Mouse (Mus musculus) cerebellum, postnatal 14 days (tissue): Measurements from ENCODE around the gene Tbl2.

ENCODE experiments used
- DNase-seq, 2 experiments: peaks; one replicate each; pipeline ENCODE4 v3.0.0; 2021; ENCODE audit warnings: mixed read lengths in 2 of 2

Tbl2 gene

DNA sequence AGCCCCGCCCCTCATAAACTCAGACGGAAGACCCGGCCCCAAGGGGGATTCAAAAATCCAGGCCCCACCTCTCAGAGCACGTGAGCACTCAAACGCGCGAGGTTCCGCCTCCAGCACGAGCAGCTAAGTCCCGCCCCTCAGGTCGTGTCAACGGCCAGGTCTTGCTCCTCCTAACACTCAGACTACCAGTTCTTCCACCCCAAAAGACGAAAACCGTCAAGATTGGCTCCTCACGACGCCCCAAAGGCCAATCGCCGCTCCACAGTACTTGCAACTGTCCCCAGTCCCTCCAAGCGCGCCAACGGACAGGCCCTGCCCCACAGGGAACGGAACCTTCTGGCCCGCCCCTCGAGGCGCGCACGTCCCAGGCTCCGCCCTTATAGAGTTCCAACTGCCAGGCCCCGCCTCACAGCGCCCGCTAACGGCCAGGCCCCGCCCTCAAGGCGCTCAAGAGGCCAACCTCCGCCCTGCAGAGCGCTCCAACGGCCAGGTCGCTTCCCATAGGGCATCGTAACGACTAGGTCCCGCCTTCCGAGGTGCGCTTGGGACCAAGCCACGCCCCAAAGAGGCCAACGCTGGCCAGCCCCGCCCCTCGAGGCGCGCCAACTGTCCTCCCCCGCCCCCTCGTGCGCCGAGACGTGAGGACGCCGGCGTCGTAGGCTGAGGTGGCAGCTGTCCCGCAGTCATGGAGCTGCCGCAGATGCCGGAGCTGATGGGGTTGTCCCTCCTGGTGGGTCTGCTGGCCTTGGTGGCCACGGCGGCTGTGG is at the start of gene Tbl2:
Gene Tbl2, plus strand, starts transcription at position 605 of the 767 bp plus-strand sequence.
- DNase-seq, result peak; percentile 99

DNA sequence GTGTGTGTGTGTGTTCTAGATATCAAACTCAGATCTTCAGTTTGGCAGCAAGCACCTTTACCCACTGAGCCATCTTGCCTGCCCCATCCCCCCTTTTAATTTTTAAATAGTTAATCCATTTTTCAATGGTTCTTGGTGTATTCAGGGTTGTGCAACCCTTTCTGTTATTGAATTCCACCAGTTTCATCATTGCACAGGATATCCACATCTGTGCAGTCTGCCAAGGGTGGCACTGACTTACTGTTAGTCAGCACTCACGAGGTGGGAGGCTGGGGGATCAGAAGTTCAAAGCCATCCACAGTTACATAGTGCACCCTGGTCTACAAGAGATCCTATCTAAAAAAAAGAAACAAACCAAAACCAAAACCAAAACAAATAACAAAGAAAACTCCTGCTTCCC is 48.5 kb upstream of the Tbl2 start:
- DNase-seq, result no peak

DNA sequence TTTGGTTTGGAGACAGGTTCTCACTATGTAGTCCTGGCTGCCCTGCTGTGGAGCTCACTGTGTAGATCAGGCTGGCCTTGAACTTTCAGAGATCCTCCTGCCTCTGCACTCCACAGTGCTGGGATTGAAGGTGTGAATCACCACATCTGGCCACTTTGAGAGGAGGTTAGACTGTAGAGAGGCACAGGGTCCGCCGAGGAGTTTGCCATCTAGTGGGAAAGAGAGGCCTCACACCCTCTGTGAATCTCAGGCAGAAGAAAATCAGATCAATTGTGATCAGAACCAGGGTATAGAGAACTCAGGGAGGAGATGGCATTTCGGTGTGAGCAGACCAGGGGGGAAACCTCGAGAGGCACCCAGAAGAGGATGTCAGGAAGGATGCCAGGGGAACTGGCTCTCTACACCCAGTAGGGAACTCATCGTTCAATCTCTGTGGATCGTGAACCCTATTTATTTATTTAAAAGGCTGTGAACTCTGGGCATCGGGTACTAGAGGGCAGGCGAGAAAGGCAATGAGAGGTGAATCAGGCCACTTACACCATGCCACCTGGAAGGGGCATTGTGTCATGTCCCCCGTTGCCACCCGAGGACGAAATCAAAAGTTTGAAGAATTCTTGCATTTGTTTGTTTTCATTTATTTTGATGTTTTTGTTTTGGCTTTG is 45.3 kb upstream of the Tbl2 start:
- DNase-seq, result peak in 1 of 2 experiments; percentile 37

DNA sequence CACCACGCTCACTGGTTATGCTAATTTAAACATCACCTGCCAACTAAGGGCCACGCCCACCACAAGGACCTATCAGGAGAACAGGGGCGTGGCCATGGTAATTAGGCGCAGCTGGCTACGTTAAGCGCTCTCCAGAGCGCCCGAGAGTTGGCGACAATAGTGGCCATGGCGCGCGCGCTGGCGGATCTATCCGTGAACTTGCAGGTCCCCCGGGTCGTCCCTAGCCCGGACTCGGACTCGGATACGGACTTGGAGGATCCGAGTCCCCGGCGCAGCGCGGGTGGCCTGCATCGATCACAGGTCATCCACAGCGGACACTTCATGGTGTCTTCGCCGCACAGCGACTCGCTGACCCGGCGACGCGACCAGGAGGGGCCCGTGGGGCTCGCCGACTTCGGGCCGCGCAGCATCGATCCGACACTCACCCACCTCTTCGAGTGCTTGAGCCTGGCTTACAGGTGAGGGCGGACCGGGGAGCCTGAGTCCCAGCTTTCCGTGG is 42.6 kb upstream of the Tbl2 start:
- DNase-seq, result peak; percentile 70 to 79

DNA sequence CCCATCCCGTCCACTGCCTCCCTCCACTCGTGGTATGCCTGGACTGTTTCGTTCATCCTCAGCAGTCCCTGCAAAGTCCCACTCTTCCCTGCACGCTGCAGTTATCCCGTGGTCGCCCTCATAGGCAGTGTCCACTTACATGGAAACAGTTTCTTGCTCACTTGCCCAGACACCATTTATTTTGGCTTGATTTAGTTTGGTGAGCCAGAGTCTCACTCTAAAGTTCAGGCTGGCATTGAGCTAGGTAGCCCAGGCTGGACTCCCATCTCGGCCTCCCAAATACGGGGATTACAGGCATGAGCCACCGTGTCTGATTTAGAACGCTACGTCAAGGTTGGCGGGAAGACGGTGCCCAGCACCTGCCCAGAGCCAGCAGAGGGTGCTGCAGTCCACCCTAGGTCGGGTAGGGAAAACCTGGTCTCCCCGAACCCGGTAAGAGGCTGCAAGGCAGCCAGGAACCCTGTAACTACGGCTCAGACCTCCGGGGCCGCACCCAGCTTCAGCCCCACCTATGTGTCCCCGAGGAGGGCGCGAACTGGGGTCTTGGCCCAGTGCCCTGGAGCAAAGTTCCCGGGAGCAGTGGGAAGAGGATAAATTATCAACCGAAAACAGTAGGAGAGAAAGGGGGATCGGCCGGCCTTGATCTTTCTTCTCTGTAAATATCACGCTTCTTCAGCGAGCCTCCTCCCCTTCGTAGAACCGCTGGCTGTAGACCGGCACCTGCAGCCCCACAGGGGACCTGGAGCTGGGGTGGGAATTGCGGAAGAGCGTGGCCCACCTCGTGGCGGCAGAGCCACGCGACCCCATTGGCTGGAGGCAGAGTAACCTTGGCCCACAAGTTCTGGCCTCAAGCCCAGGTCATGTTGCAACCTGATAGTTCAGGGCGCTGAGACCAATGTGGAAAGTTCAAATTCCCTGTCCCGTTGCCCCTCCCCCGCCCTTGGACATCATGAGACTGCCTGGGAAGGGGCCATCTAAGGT is 41.6 kb upstream of the Tbl2 start:
- peak; percentile 70 to 79 for DNase-seq

DNA sequence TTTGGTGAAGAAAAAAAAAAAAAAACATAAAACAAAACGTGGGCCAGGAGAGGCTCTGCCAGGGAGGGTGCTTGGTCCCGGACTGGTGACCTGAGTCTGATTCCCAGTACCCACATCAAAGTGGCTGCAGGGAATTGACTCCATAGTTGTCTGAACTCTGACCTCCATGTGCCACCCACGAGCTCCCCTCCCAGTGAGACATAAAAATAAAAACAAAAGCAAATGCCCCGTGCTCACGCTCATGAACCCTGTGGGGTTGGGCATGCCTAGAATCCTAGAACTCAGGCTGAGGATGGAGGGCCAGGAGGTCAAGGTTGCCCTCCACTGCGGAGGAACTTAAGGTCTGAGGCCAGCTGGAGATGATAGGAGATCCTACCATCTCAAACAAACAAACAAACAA is 40.4 kb upstream of the Tbl2 start:
- no peak for DNase-seq

DNA sequence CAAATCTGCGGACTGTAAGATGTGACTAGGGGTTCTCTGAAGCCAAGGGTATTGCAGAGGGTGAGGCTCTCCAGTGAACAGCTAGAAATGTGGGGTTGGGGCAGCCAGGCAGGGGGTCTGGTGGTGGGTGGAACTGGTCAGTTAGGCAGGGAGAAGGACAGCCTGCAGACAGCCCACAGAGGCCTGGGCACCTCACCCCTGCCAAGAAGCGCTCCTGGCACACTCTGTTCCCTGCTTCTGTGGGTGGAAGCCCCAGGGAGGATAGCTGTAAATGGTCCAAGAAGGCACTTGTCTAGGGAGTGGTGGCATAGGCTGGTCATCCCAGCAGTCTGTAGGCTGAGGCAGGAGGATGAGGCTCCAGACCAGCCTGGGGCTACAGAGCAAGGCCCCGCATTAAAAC is 40.0 kb upstream of the Tbl2 start:
- DNase-seq, result no peak

DNA sequence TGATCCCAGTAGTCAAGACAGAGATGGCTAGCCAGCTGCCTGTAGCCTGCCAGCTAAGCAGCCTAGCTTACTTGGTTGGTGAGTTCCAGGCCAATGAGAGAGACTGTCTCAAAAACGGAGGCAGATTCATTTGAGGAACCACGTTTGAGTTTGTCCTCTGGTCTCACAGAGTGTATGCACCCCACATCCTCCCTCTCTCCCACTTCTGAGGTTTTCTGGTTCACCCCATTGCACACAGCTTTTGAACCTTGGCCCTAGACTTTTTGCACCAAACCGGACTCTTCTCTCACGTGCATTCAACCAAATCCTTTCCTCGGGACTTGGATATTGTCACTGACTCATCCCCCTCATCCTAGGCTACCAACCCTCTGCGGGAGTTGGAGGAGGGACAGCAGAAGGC is 39.5 kb upstream of the Tbl2 start:
- DNase-seq, result no peak

DNA sequence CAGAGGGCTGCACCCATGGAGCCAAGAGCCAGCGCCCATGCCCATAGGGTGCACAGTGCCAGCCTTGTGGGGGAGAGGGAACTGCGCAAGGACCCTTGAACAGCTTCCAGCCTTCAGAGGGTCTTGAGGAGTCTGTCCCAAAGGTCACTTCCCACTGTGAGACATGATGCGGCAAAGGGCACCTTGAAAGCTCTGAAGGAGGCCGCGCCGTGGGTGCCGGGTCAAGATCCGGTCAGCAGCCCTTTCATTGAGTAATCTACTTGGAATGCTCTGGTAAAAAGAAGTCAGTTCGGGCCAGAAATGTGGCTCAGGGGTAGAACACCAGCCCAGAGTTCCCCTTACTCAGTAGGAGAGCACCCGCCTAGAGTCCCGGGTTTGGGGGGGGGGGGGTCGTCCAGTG is 35.7 kb upstream of the Tbl2 start:
- no peak for DNase-seq

DNA sequence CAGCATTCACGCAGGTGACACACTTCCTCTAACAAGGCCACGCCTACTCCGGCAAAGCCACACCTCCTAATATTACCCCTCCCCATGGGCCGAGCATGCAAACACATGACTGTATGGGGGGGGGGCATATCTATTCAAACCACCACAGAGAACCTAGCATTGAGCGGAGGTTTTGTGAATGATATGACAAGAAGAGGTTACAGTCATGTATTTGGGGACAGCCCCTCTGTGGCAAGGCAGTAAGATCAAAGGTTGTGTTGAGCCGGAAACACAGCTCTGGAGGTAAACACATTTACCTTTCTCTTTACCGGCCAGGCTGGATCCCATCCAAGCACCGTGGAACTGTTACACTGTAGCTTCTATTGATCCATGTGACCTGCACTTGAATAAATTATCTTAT is 34.2 kb upstream of the Tbl2 start:
- DNase-seq, result no peak

DNA sequence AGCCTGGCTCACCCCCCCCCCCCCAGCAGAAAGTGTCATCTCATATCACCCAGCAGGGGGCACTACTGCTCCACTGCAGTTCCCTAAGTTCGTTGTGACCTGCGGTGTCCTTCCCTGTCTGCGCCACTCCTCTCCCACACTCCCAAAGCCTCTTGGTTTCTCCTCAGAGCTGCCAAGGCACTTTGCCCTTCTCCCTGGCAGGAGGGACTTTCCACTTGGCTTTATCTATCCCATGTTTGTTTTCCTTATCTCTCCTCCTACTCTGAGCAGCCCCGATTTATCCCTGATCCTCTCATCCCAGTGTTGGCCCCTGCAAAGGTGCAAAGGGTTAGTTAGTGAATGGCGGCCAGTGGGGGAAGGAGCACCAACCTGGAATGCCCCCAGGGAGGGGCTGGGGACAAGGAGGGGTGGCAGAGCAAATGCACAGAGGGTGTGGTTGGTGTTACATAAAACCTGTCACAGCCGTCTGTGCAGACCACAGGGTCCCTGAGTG is 30.8 kb upstream of the Tbl2 start:
- peak; percentile 68 to 78 for DNase-seq

DNA sequence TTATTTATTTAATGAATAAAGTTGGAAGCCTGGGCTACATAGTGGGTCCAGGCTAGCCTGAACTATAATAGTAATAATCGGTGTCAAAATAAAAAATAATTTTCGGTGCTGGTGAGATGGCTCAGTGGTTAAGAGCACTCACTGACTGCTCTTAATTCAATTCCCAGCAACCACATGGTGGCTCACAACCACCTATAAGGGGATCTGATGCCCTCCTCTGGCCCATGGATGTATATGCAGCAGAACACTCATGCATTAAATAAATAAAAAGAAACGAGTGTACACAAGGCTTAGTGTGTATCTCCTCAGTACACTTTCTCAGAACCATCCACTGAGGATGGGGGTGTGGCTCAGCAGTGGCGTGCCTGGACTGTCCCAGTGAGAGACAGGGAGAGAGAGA is 28.7 kb upstream of the Tbl2 start:
- DNase-seq, result no peak

DNA sequence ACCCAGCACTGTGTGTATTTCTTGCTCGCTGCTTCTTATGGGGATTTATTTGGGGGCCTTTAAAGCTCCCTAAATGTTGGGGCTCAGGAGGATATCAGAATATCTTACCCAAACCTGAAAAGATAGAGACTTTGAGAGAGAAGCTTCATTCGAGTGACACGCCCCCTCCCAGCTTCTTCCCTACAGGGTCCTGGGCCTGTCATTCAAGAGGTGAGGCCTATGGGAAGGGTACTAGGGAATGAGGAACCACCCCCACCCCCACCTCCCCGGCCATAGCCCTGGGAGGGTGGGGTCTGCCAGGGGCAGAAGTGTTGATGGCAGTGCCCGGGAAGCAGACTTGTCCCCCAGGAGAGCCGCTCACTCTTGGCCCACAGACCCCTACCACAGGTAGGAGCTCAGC is 23.3 kb upstream of the Tbl2 start:
- no peak for DNase-seq

DNA sequence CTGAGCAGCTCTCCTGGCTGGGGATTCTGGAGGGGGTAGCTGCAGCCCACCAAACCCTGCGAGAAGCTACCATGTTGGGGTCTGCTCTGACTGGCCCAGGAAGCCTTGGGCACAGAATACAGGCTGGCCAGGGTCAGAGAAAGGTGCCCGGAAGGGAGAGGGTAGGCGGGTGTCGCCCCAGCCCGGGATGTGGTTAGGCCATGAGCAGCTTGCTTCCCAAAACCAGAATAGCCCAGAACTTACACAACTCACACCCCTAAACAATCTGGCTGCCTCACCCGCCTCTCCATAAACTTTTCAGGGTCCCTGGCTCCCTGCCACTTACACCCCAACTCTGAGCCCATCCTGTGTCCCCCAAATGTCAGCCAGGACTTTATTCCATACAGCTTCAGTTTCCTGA is 21.8 kb upstream of the Tbl2 start:
- no peak for DNase-seq

DNA sequence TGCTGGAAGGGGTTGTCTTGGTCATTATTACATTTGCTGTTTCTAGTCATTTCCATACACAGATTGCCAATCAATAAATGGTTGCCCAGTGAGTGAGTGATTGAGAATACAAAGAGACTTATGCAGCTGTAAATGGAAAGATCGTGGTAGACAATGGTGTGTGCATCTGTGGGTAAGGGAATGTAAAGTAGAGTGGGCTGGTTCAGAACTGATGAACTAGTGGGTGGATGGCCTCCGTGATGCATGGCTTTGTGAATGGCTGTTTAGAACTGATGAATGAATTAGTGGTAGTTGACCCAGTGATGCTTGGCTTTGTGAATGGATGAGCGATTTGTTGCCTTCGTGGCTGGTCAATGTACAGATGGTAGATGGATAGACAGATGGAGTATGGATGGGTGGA is 19.7 kb upstream of the Tbl2 start:
- no peak for DNase-seq

DNA sequence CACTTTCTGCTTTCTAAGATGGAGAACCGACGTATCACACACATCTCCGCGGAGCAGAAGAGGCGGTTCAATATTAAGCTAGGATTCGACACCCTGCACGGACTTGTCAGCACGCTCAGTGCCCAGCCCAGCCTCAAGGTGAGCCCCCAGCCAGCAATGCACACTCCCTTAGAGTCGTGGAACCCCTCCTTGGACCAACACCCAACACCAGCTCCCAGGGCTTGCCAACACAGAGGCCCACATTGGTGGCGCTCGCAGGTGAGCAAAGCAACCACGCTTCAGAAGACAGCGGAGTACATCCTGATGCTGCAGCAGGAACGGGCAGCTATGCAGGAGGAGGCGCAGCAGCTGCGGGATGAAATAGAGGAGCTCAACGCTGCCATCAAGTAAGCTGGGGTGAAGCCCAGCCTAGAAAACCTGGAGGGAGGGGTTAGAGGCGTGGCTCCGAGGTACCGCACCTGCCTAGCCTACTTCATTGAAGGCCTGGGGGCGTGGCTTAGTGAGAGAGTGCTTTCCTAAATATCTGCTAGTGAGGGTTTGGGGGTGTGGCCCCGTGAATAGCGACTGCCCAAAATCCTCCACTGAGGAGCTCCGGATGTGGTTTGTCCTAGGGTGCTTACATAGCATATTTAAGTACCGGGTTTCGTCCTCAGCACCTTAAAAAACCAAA is 15.6 kb upstream of the Tbl2 start:
- DNase-seq, result peak in 1 of 2 experiments; percentile 26

DNA sequence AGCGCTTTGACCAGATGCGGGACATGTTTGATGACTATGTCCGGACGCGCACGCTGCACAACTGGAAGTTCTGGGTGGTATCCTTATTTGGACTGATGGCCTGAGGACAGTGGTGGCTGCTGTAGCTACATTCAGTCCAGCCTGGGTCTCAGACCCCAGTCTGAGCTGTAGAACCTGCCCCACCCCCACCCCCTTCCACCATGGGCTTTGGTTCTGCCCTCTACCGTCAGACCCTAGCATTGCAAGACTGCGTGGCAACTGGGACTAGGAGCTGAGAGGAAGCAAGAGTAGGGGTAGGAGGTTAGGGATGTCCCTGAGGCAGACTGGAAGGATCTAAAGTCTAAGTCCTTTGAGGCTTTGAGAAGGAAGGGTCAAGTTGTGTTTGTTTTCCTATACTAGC is 14.9 kb upstream of the Tbl2 start:
- peak in 1 of 2 experiments; percentile 50 for DNase-seq

DNA sequence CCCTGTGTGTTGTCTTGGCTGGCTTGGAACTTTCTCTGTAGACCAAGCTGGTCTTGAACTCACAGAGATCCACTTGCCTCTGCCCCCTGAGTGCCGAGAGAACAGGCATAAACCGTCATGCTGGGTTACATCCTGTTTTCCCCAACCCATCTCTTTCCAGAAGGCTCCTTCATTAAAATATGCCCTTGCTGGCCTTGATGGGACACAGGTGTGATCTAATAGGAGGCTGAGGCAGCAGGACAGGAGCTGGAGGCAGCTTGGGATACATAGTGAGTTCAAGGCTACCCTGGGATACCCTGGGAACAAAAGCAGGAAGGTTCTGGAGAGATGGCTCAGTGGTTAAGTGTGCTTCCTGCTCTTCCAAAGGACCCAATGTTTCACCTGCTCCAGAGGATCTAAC is 9.6 kb upstream of the Tbl2 start:
- DNase-seq, result no peak

DNA sequence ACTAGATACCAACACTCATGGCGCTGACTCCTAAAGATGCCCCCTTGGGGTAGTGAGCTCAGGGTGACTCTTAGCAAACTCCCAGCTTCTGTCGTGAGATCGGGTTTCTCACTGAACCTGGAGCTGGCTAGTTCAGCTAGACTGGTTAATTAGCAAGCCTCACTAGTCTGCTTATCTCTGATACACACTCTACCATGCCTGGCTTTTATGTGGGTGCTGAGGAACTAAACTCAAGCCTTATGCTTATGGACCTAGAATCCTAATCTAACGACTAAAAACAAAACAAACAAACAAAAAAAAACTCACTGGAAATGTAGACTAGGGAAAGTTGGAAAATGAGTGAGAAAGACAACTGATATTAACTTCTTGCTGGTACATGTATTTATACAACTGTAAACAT is 5.0 kb upstream of the Tbl2 start:
- no peak for DNase-seq

DNA sequence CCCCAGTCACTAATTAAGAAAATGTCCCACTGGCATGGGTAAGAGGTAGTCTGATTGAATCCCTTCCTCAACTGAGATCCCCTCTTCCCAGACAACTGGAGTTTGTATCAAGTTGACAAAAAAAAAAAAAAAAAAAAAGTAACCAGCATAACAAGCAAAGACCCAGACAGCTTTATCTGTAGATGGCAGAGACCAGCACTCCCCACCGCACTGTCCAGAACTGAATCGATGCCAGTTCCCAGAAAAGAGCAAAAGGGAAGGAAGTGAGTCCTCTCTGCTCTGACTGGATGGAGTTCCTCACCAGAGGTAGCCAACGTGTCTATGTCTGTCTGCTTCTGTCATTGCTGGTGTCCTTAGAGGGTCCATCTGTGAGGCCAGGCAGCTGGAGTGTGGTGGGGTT is 3.9 kb upstream of the Tbl2 start:
- no peak for DNase-seq

DNA sequence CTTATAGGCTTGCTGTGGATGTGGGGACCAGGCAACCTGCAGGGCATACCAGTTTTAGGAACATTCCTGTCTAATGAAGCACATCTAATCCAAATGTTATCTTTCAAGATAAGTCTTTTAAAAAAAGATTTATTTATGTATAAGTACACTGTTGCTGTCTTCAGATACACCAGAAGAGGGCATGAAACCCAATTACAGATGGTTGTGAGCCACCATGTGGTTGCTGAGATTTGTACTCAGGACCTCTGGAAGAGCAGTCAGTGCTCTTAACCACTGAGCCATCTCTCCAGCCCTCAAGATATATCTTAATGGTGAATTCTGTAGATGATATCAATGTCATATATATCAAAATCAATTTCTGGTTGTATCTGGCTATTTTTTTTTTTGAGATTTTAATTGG is 3.5 kb upstream of the Tbl2 start:
- DNase-seq, result no peak

DNA sequence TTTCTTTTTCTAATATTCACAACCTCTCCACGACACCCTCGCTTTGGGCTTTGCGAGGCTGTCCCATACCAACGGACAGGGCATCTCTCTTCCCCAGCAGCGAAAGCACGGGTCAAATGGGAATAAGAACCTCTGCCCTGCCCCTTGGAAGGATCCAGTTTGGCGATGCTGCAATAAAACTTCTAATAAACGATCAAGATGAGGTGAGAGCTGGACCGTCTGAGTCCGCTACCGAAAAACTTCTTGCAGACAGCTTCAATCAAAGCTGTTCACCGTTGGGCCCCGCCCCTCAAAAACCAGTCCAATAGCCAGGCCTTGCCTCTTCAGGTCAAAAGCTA is 773 bp upstream of the Tbl2 start:
- DNase-seq, result no peak

DNA sequence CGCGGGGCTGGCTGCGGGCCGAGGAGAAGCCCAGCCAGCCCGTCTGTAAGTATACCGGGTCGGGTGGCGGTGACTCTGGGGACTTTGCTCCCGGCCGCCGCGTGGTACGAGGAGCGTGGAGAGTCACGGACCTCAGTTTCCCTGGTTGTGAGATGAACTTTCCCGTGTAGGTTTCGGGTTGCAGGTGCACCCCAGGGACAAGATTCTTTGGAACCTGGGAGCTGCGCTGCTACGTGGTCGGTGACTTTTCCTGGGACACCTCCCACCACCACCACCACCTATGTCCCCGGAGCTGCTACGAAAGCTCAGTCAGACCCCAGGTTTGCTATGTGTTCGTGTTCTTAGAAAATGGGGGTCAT is 342 bp downstream of the Tbl2 start:
- no peak for DNase-seq
